Comparison of ENCODE assay signal across 11 mouse cellular contexts in genomic region chr1:40267846-40268245, GRCm38 (mm10). TPM values are rescaled to one million over a fixed set of nuclear protein-coding genes. Genes with fewer than 3 reads are reported as not detected.
DNase-seq lines count a peak whose midpoint lies in the region; ATAC-seq and TF ChIP-seq lines count a peak whose summit lies in the region.
"Had no signal": no experiment of that assay in that cellular context is flagged by ENCODE, and none has a peak within 500 bp of the region (broad histone marks: within the 10 kb centered on the region; RNA-seq: fewer than 3 reads in every experiment).

No protein-coding gene starts in this region.

- peak overlapping the region; percentile 65 for H3K4me3 ChIP-seq in heart, embryonic 15.5 days
- H3K4me3 ChIP-seq in cerebellum, adult 2 months (replicated peaks; ENCODE audit: insufficient read depth, low read depth, low read length), result no peak overlapping the region
- peak overlapping the region; percentile 57 for H3K4me3 ChIP-seq in liver, embryonic 13.5 days (replicated peaks)
- no peak overlapping the region for H3K4me3 ChIP-seq in midbrain, embryonic 11.5 days (ENCODE audit: low read depth, low read length)
- H3K4me3 ChIP-seq: megakaryocyte, embryonic 14.5 days had no signal

- TF ChIP-seq CTCF in cerebellum, adult 2 months (IDR thresholded peaks at IDR 0.05; ENCODE audit: borderline replicate concordance, insufficient read depth, low read depth, low read length), result no peak

- no peak for TF ChIP-seq POLR2A in cerebellum, adult 2 months (IDR thresholded peaks at IDR 0.05; ENCODE audit: borderline replicate concordance, insufficient read depth, low read length)

- H3K36me3 ChIP-seq in heart, embryonic 15.5 days, result no peaks in the 10 kb centered on the region
- no peaks in the 10 kb centered on the region for H3K36me3 ChIP-seq in liver, embryonic 13.5 days
- H3K36me3 ChIP-seq in midbrain, embryonic 11.5 days (ENCODE audit: control insufficient read depth, insufficient read depth, low read length), result no peaks in the 10 kb centered on the region
- H3K36me3 ChIP-seq: embryonic facial prominence, embryonic 12.5 days had no signal

- H3K4me1 ChIP-seq in heart, embryonic 15.5 days (replicated peaks), result peaks cover 28% of the 10 kb centered on the region
- peaks cover 12% of the 10 kb centered on the region; the same call in 1 of the 2 replicates for H3K4me1 ChIP-seq in cerebellum, adult 2 months (ENCODE audit: control insufficient read depth, insufficient read depth, low read length)
- peaks cover 31% of the 10 kb centered on the region for H3K4me1 ChIP-seq in liver, embryonic 13.5 days (replicated peaks)
- no peaks in the 10 kb centered on the region for H3K4me1 ChIP-seq in midbrain, embryonic 11.5 days (ENCODE audit: control insufficient read depth, insufficient read depth, low read length)

- no peaks in the 10 kb centered on the region for H3K27me3 ChIP-seq in heart, embryonic 15.5 days
- no peaks in the 10 kb centered on the region for H3K27me3 ChIP-seq in cerebellum, adult 2 months (ENCODE audit: control insufficient read depth, insufficient read depth, low read length)
- peaks cover 27% of the 10 kb centered on the region for H3K27me3 ChIP-seq in liver, embryonic 13.5 days
- H3K27me3 ChIP-seq in midbrain, embryonic 11.5 days (ENCODE audit: control insufficient read depth, insufficient read depth, low read length), result no peaks in the 10 kb centered on the region

- ATAC-seq in heart, embryonic 15.5 days (replicated peaks; ENCODE audit: insufficient number of reproducible peaks, insufficient read depth, low FRiP score, low read depth), result no peak
- ATAC-seq in liver, embryonic 13.5 days (ENCODE audit: low read depth), result no peak
- no peak for ATAC-seq in midbrain, embryonic 11.5 days (ENCODE audit: low FRiP score)

- WGBS in heart, embryonic 15.5 days, result 88% methylated on average over 6 of the region's 6 CpGs
- 22% methylated on average over 6 of the region's 6 CpGs for WGBS in cerebellum, adult 2 months
- WGBS in liver, embryonic 13.5 days (ENCODE audit: insufficient replicate concordance), result 65% methylated on average over 6 of the region's 6 CpGs
- 87% methylated on average over 6 of the region's 6 CpGs for WGBS in midbrain, embryonic 11.5 days

- no peak overlapping the region for H3K27ac ChIP-seq in heart, embryonic 15.5 days
- no peak overlapping the region for H3K27ac ChIP-seq in cerebellum, adult 2 months (ENCODE audit: insufficient read depth, low read length)
- no peak overlapping the region for H3K27ac ChIP-seq in liver, embryonic 13.5 days
- H3K27ac ChIP-seq in midbrain, embryonic 11.5 days (ENCODE audit: low read depth, low read length), result no peak overlapping the region
- H3K27ac ChIP-seq: embryonic facial prominence, embryonic 12.5 days; hindbrain, embryonic 14.5 days had no signal

- peak overlapping the region; percentile 88; the same call in 1 of the 2 replicates for H3K4me2 ChIP-seq in heart, embryonic 15.5 days
- H3K4me2 ChIP-seq in liver, embryonic 13.5 days, result peak overlapping the region; percentile 60
- H3K4me2 ChIP-seq in midbrain, embryonic 11.5 days, result no peak overlapping the region

- no peaks in the 10 kb centered on the region for H3K9me3 ChIP-seq in heart, embryonic 15.5 days (replicated peaks)
- no peaks in the 10 kb centered on the region for H3K9me3 ChIP-seq in liver, embryonic 13.5 days (replicated peaks)
- no peaks in the 10 kb centered on the region for H3K9me3 ChIP-seq in midbrain, embryonic 11.5 days (ENCODE audit: control insufficient read depth, low read length)
- H3K9me3 ChIP-seq: embryonic facial prominence, embryonic 12.5 days; megakaryocyte, embryonic 14.5 days had no signal

- H3K9ac ChIP-seq in heart, embryonic 15.5 days, result no peak overlapping the region
- peak overlapping the region; percentile 61; the same call in 1 of the 2 replicates for H3K9ac ChIP-seq in liver, embryonic 13.5 days
- H3K9ac ChIP-seq in midbrain, embryonic 11.5 days (ENCODE audit: low read length), result no peak overlapping the region
- H3K9ac ChIP-seq: embryonic facial prominence, embryonic 12.5 days; hindbrain, embryonic 14.5 days had no signal

- DNase-seq in heart, adult 18-20 months, result no peak
- peak; percentile 27 to 48 for DNase-seq in cerebellum, adult 2 months
- peak; percentile 45 to 60 for DNase-seq in cerebellum, postnatal 25 days
- DNase-seq in liver, embryonic 13.5 days, result no peak
- no peak for DNase-seq in midbrain, embryonic 11.5 days (ENCODE audit: low spot score, missing footprints)
- no peak for DNase-seq in frontal cortex, postnatal 14 days (ENCODE audit: low spot score in 2 of 2)
- DNase-seq: kidney, postnatal 25 days had no signal

RNA-seq across cellular contexts. Expression of gene Il1r1, which starts 43.0 kb away (rescaled TPM):
- polyA plus RNA-seq in heart, embryonic 15.5 days (2015; fragmentation: Nextera tagmentation; extraction: Ambion mirVana), result 7.0 and 8.7 TPM in 2 replicates
- 1 to 10 TPM; 5.6 to 6.3 TPM for total RNA-seq in heart, adult 18-20 months (2021)
- polyA plus RNA-seq in cerebellum, adult 2 months (2012; rRNA removed), result 1.7 and 2.2 TPM in 2 replicates
- polyA plus RNA-seq in liver, embryonic 13.5 days (2015; fragmentation: Nextera tagmentation; extraction: Ambion mirVana), result 9.2 and 12.3 TPM in 2 replicates
- 0.96 and 1.0 TPM in 2 replicates for polyA plus RNA-seq in midbrain, embryonic 11.5 days (2014; fragmentation: Nextera tagmentation; extraction: Ambion mirVana)

RNA-seq across cellular contexts. Expression of gene Il1rl2, which starts 56.6 kb away (rescaled TPM):
- polyA plus RNA-seq in heart, embryonic 15.5 days (2015; fragmentation: Nextera tagmentation; extraction: Ambion mirVana), result 4.4 and 6.4 TPM in 2 replicates
- under 1 TPM; 0.55 to 0.87 TPM for total RNA-seq in heart, adult 18-20 months (2021)
- polyA plus RNA-seq in cerebellum, adult 2 months (2012; rRNA removed), result 0.29 and 0.39 TPM in 2 replicates
- polyA plus RNA-seq in liver, embryonic 13.5 days (2015; fragmentation: Nextera tagmentation; extraction: Ambion mirVana), result 1.4 and 1.8 TPM in 2 replicates
- polyA plus RNA-seq in midbrain, embryonic 11.5 days (2014; fragmentation: Nextera tagmentation; extraction: Ambion mirVana), result 0.98 and 1.0 TPM in 2 replicates

Comparison
In these comparisons a context has a peak if more than half of its experiments do, and no peak if none do; other contexts are left out.
1. H3K4me3 ChIP-seq: peak in heart, embryonic 15.5 days (single experiment) and liver, embryonic 13.5 days (single experiment); none in cerebellum, adult 2 months (single experiment) and midbrain, embryonic 11.5 days (single experiment).
2. DNase-seq: peak in cerebellum, adult 2 months (2 of 2) and cerebellum, postnatal 25 days (2 of 2); none in heart, adult 18-20 months (0 of 2), liver, embryonic 13.5 days (single experiment), midbrain, embryonic 11.5 days (single experiment) and frontal cortex, postnatal 14 days (0 of 2).